Mouse (Mus musculus): Measurements from ENCODE around the gene Myd88. TPM values are rescaled to one million over a fixed set of nuclear protein-coding genes. Genes with fewer than 3 reads are reported as not detected.
"Not testable (repeated sequence)": the region's sequence is repeated elsewhere in the genome, so short reads cannot be mapped to it uniquely, and the experiment has no call there.

Gene Myd88
- polyA plus RNA-seq (2015; fragmentation: Nextera tagmentation; extraction: Ambion mirVana), result 34.3 and 34.4 TPM in 2 replicates

DNA sequence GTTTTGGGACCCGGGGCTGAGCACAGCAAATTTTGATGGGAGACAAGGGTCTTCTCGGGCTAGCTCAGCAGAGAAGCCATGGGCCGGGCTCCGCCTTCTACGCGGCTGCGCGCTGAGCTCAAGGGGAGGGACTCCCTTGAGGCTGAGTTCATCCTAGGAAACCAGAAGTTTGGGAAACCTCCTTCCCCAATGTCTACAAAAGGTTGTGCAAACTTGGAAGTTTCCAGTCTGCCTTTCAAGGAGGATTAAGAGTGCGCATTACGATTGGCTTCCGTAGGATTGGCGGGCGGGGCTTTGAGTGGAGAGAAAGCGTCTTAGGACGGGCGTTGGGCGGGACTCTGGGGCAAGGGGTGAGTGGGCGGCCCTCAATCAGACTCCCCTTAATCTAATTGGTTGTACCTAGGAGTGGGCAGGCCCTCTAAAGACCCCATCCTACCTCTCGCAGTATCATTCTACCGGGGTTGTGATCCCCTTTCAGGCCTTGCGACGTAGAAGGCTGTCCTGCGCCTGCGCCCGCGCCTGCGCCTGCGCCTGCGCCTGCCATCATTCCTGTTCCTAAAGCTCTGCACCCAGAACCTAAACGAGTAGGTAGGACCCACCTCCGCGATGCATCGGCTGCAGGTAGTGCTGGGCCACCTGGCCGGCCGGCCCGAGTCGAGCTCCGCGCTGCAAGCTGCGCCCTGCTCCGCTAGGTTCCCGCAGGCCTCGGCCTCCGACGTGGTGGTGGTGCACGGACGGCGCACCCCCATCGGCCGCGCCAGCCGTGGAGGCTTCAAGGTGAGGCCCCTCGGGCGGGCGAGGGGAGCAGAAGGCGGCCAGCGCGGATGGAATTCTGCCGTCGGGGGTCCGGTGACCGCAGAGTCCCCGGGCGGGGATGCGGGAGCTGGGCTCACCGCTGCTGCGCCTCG, at the start of gene Myd88:
Myd88 (minus strand) TSS at position 503 of the 908 bp plus-strand sequence.
- peak; percentile 96 for DNase-seq (ENCODE audit: low spot score)

- no peak for DNase-seq (ENCODE audit: low spot score)
These were observed 49.0 kb upstream of the Myd88 start for GRCm38 (mm10) chr9:119390214-119390613.

- peak; percentile 20 for DNase-seq (ENCODE audit: low spot score)
These were observed 47.7 kb upstream of the Myd88 start for GRCm38 (mm10) chr9:119388956-119389355.

DNA sequence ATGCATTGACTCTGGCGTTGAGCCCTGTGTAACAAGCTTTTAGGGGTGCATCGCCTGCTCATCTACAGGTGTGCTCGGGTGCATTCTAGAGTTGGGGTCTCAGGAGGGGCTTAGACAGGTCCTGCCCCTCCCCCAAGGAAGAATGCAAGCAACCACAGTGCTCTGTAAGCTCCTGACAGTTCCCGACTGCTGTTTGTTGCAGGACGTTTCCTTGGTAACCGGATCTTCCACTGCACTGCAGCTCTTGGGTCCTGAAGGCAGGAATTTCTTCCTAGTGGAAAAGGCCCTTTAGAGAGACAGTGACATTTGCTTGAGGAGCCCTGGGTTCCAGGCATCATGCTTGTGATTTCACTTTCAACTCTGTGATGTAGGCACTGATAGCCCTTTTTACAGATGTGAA, 41.4 kb upstream of the Myd88 start:
- DNase-seq (ENCODE audit: low spot score), result no peak

- no peak for DNase-seq (ENCODE audit: low spot score)
These were observed 37.0 kb upstream of the Myd88 start for GRCm38 (mm10) chr9:119378231-119378630.

DNA sequence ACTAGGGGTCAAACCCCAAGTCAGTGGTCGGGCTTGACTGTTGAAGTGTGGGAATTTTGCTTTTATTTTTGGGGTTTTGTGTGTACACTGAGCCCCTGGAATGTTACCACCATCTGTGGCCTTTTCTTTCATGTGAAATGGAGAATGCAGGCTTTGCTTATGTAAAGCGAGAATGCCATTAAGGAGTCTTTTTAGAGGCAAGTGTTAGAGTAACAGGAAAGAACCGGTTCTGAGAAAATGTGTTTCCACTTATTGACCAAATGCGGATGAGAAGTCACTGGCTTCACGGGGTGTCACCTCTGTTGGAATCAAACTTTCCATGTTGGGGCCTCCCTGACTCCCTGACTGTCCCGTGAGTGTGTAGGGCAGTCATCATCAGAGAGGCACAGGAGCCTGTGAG, 34.3 kb upstream of the Myd88 start:
- no peak for DNase-seq (ENCODE audit: low spot score)

DNA sequence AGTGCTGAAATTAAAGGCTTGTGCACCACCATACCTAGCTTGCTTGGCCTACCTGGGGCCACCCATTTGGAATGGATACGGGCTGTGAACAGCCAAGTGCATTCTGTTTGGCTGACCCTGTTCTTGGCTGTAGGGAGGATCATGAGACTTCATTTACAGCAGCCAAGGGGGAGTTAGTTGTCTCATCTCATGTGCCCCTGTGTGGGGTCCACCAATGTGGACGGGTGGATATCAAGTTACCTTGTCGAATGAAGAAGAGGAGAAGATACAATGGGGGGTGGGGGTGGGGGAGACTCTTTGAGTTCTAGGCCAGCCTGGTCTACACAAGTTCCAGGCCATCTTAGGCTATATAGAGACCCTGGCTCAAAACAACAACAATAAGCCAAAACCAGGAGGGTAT, 33.8 kb upstream of the Myd88 start:
- no peak for DNase-seq (ENCODE audit: low spot score)

DNA sequence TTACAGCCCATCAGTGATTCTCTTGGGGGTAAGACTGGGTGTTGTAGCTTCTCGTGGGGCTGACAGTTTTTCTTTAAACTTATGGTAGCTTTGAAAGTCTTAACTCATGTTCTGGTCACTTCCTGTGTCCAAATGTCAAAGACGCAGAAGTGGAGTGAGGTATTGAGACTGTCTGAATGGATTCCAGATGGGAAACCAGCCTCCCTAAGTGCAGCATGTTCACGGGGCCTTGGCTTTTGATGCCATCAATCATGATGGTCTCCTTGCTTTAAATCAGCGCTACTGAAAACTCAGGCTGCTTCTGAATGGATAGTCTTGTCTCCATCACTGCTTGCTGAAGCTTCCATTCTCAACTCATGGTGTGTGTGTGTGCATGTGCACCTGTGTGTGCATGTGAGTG, 30.0 kb upstream of the Myd88 start:
- no peak for DNase-seq (ENCODE audit: low spot score)

DNA sequence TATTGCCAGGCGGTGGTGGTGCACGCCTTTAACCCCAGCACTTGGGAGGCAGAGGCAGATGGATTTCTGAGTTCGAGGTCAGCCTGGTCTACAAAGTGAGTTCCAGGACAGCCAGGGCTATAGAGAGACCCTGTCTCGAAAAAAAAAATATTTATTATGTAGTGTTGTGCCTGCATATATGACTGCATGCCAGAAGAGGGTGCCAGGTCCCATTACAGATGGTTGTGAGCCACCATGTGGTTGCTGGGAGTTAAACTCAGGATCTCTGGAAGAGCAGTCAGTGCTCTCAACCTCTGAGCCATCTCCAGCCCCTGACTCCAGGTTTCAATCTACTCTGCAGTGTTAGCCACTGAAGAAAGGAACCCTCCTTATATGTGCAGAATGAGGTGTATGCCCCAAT, 29.6 kb upstream of the Myd88 start:
- DNase-seq (ENCODE audit: low spot score), result not testable (repeated sequence)

GRCm38 (mm10) chr9:119368367-119368766, 27.2 kb upstream of the Myd88 start:
- no peak for DNase-seq (ENCODE audit: low spot score)

DNA sequence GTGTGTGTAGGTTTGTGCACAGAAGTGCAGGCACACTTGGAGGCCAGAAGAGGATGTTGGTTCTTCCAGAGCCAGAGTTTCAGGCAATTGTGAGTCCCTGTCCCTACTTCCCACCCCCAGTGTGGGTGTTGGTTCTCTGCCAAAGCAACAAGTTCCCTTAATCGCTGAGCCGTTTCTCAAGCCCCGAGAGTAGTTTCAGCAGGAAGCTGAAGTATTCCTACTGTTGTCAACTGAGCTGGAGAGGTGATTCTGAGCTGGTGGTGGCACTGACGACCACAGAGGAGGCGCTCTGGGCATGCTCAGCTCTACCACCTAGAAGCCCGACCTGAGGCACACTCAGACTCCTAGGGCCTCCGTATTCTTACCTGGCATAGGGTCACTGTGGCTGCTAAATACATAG, 24.1 kb upstream of the Myd88 start, which contains the start of gene Slc22a14:
Slc22a14 (minus strand) TSS at position 270 of the 400 bp plus-strand sequence.
- no peak for DNase-seq (ENCODE audit: low spot score)

GRCm38 (mm10) chr9:119363229-119363628, 22.0 kb upstream of the Myd88 start:
- DNase-seq (ENCODE audit: low spot score), result no peak

- DNase-seq (ENCODE audit: low spot score), result no peak
These were observed 20.2 kb upstream of the Myd88 start for GRCm38 (mm10) chr9:119361416-119361815.

- no peak for DNase-seq (ENCODE audit: low spot score)
These were observed 16.8 kb upstream of the Myd88 start for GRCm38 (mm10) chr9:119358058-119358429.

GRCm38 (mm10) chr9:119357331-119358057, 16.3 kb upstream of the Myd88 start, which contains the start of gene Xylb:
Gene Xylb (plus strand): TSS chr9:119357381.
- peak; percentile 76 for DNase-seq (ENCODE audit: low spot score)

GRCm38 (mm10) chr9:119355943-119356342, 14.7 kb upstream of the Myd88 start:
- no peak for DNase-seq (ENCODE audit: low spot score)

- no peak for DNase-seq (ENCODE audit: low spot score)
These were observed 12.7 kb upstream of the Myd88 start for GRCm38 (mm10) chr9:119353926-119354325.

- peak; percentile 69 for DNase-seq (ENCODE audit: low spot score)
These were observed 10.8 kb upstream of the Myd88 start for GRCm38 (mm10) chr9:119352060-119352459.

DNA sequence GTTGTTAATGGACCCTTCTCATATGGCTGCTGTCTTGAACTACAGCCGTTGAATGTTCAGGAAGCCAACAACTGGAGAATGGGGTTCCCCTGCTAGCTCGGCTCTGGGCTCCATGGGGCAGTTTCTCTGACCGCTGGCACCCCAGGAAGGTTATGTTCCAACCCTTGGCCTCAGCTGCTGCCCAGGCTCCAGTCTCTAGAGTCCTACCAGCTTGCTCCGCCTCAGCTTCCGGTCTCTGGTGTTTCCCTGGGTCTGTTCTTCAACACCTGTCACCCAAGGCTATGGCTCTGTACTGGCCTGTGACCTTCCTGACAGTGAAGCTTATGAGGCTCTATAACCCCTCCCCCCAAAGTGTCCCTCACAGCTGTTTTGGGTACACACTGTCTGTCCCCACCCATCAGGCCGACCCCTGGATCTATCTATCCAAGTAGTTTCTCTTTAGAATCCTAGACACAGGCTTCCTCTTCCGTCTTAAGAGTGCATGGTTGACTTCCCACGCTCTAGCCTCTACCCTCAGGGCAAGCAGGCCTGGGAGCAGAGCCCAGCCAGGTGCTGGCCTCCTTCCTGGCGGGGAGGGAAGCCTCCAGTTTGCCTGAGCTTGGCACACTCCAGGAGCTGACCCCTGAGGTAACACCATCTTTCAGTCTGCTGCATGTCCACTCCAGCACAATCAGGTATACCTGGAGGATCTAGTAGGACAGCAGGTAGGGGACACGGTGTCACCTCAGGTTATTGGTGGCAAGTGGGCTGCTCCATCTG, 9.9 kb upstream of the Myd88 start:
- DNase-seq (ENCODE audit: low spot score), result no peak

DNA sequence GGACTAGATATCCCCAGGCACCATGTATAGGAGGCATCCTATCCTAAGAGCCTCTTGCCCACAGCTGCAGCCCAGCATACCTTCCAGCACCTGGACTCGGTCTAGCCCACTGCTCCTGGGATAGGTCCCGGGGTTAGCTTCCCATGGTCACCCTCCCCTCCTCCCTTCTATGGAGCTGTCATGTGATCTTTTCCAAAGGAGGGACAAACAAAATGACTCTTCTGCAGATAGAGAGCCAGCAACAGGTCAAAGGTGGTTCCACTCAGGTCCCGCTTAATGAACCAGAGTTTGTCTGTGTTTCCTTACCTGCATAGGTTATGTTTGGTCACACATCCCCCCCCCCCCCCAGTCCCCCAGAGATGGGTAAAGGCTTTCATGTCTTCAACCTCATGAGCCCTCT, 9.3 kb upstream of the Myd88 start:
- DNase-seq (ENCODE audit: low spot score), result no peak

- no peak for DNase-seq (ENCODE audit: low spot score)
These were observed 5.2 kb upstream of the Myd88 start for GRCm38 (mm10) chr9:119346376-119346775.

- no peak for DNase-seq (ENCODE audit: low spot score)
These were observed 1.5 kb upstream of the Myd88 start for GRCm38 (mm10) chr9:119342728-119343127.

Data from thymus, postnatal 0 days (tissue).